Mouse (Mus musculus) lung, embryonic 15.5 days (tissue): ENCODE results near the gene Fgfr2. TPM values are rescaled to one million over a fixed set of nuclear protein-coding genes. Genes with fewer than 3 reads are reported as not detected.

Source experiments
- ATAC-seq: fragments of 200-750 bp; cut with Nextera tagmentation; 2 replicates; pipeline ENCODE4 v1.8.0; 2017; ENCODE audit warnings: moderate number of reproducible peaks, borderline replicate concordance; ENCODE audit not compliant: low FRiP score, low TSS enrichment; ENCODE audit errors: extremely low read depth
- H3K27ac ChIP-seq: fragments of 300-500 bp; sonication (generic); 2 replicates; pipeline ENCODE4 v1.5.1; 2015; ENCODE audit warnings: moderate library complexity, mild to moderate bottlenecking, inconsistent platforms
- H3K27me3 ChIP-seq: fragments of 300-500 bp; sonication (generic); 2 replicates; pipeline ENCODE4 v1.6.1; 2015; ENCODE audit warnings: inconsistent platforms
- H3K36me3 ChIP-seq: fragments of 300-500 bp; sonication (generic); 2 replicates; pipeline ENCODE4 v1.6.1; 2015; ENCODE audit warnings: inconsistent platforms
- H3K4me1 ChIP-seq: fragments of 300-500 bp; sonication (generic); 2 replicates; pipeline ENCODE4 v1.6.1; 2015; ENCODE audit warnings: inconsistent platforms
- H3K4me2 ChIP-seq: fragments of 300-500 bp; sonication (generic); 2 replicates; pipeline ENCODE4 v1.6.1; 2015; ENCODE audit warnings: inconsistent platforms, mild to moderate bottlenecking, moderate library complexity
- H3K4me3 ChIP-seq: fragments of 300-500 bp; sonication (generic); 2 replicates; pipeline ENCODE4 v1.5.1; 2015; ENCODE audit warnings: mild to moderate bottlenecking, inconsistent platforms
- H3K9ac ChIP-seq: fragments of 300-500 bp; sonication (generic); 2 replicates; pipeline ENCODE4 v1.6.1; 2015; ENCODE audit warnings: inconsistent platforms
- H3K9me3 ChIP-seq: fragments of 300-500 bp; sonication (generic); 2 replicates; pipeline ENCODE4 v1.6.1; 2016; ENCODE audit warnings: inconsistent platforms
- WGBS: fragments of 180-500 bp; shearing (Covaris S2); methylation state at CpG from one replicate; pipeline ENCODE4 v1.1.7; 2015; 5-methylcytosine and 5-hydroxymethylcytosine counted together
- polyA plus RNA-seq: library from polyadenylated mRNA; unstranded; fragments of >200 nt; fragmentation: Nextera tagmentation; extraction: Ambion mirVana; gene quantifications from 2 replicates; pipeline ENCODE4 v1.2.1, GENCODE M21; 2015

The Fgfr2 gene
- polyA plus RNA-seq, 1 experiment from 2014 or later: 160 TPM

DNA sequence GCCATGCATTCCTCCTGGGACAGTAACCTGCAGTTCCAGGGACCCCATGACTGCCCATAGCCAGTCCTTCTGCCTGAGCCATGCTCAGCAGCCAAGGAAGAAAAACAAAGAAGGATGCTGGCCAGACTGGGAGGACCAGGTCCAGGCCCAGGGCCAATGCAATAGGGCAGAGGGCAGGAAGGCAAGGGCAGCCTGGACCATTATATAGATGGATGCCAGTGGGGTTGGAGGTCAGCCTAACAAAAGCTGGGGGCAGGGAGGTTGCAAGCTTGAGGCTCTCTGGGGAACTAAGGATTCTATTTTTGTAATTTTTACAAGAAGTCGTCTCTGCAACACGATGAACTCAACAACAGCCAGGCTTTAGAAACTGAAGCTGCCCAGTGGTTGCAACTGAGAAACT, 890.2 kb downstream of the Fgfr2 start:
- Histone ChIP-seq H3K9me3 (no peaks in the 10 kb centered on the region), H3K36me3 (0 out of 2 replicates have a peak, but pooled peaks cover 4% of the 10 kb centered on the region), H3K4me3 (no peak overlapping the region), H3K27me3 (no peaks in the 10 kb centered on the region), H3K9ac (no peak overlapping the region), H3K4me2 (no peak overlapping the region), H3K27ac (no peak overlapping the region), H3K4me1 (peaks cover 15% of the 10 kb centered on the region)
- ATAC-seq: no peak
- 58% methylated on average over 2 of the region's 2 CpGs for WGBS

DNA sequence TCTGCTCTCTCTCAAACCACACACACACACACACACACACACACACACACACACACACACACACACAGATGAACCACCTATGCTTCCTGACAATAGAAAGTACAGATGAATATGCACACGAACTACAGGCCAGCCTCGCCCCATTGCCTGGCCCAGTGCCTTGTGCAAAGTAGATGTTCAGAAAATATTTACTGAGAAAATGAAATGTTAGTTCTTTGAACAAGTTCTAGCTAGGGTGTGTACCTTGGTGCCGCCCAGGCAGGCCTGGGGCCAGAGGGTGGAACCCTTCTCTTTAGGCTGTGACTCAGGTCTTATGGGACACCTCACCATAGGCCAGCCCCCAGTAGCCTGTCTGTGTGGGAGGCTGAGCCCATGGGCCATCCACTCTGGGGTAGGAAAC, 891.7 kb downstream of the Fgfr2 start:
- Histone ChIP-seq H3K9ac (no peak overlapping the region), H3K27me3 (no peaks in the 10 kb centered on the region), H3K27ac (no peak overlapping the region), H3K4me1 (peaks cover 7% of the 10 kb centered on the region), H3K4me2 (no peak overlapping the region), H3K9me3 (no peaks in the 10 kb centered on the region), H3K4me3 (no peak overlapping the region), H3K36me3 (0 out of 2 replicates have a peak, but pooled peaks cover 4% of the 10 kb centered on the region)
- no peak for ATAC-seq
- 76% methylated on average over 3 of the region's 3 CpGs for WGBS

DNA sequence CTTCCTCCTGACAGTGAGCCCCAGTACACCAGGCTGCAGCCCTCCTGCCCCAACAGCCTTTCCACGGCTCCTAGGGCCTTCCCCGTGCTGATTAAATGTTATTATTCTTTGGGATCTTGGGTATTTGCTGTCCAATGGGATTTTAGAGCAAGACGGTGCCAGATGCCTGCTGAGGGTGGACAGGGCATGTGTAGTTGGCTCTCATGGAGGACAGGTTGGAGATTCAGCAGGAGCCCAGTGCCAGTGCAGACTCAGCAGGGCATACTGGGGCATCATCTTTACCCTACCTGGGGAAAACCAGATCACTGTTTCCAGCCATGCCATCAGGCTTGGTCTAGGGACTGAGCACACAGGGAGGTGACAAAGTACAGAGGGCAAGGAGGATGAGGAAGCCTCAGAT, 892.2 kb downstream of the Fgfr2 start:
- Histone ChIP-seq H3K9me3 (no peaks in the 10 kb centered on the region), H3K4me1 (peaks cover 7% of the 10 kb centered on the region), H3K4me2 (no peak overlapping the region), H3K36me3 (0 out of 2 replicates have a peak, but pooled peaks cover 3% of the 10 kb centered on the region), H3K27me3 (no peaks in the 10 kb centered on the region), H3K4me3 (no peak overlapping the region), H3K27ac (no peak overlapping the region), H3K9ac (no peak overlapping the region)
- ATAC-seq: no peak
- 79% methylated on average over 3 of the region's 3 CpGs for WGBS

DNA sequence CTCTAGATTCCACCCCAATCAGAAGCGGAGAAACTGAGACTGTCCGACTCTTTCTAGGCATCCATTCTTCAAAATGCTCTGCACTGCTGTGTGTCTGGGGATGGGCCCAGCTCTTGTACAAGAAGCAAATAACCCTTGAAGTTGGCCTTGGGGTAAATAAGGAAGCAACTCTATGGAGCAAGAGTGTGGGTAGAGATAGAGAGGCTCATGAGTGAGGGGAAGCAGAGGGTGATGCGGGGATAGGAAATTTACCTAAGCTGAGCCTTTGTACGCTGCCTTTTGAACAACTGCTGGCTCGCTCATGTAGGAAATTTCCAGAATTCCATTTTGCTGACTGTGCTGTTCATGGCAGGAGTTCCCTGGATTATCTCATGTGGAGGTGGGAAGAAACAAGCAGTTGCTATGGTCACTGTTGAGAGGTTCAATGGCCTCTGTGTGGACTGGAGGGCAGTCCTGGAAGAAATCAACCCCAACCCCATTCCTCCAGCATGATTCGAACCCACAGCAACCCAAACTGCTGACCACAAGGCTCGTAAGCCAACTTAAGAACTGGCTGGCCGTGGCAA, 896.0 kb downstream of the Fgfr2 start:
- Histone ChIP-seq H3K9ac (no peak overlapping the region), H3K4me1 (peaks cover 13% of the 10 kb centered on the region), H3K9me3 (no peaks in the 10 kb centered on the region), H3K27ac (no peak overlapping the region), H3K4me3 (no peak overlapping the region), H3K4me2 (no peak overlapping the region), H3K27me3 (no peaks in the 10 kb centered on the region), H3K36me3 (no peaks in the 10 kb centered on the region)
- no peak for ATAC-seq
- 75% methylated on average over 8 of the region's 8 CpGs for WGBS

DNA sequence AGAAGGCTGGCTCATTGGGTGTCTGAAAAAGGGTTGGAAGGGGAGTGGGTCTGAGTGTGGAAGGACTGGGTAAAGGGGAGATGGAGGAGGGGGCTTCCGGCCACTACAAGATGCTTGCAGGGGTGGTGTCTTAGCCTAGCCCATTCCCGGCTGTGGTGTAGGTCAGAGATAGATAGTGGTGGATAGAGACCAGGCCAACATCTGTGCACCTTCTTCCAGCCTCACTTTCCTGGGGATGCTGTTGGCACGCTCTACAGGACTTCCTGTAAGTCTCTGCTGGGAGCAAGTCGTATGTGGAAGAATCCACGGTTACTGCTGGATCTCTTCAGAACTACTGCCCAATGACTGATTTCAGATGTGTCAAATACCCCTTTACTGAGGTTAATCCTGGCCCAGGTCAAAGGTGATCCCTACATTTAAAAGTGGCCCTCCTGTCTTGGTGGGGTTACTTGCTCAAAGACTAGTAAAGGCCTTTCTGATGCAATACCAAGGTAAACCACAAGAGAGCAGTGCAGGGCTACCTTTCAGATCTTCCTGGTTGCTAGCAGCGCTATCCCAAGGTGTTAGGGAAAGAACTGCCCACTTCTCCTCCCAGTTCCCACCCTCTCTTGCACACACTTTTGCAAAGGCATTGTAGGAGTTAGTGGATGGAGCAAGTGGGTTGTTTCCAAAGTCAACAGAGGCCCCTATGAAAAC, 896.6 kb downstream of the Fgfr2 start:
- 61% methylated on average over 6 of the region's 6 CpGs for WGBS
- H3K4me2 ChIP-seq: no peak overlapping the region
- no peaks in the 10 kb centered on the region for H3K9me3 ChIP-seq
- H3K4me3 ChIP-seq: no peak overlapping the region
- no peaks in the 10 kb centered on the region for H3K36me3 ChIP-seq
- no peaks in the 10 kb centered on the region for H3K27me3 ChIP-seq
- H3K4me1 ChIP-seq: peaks cover 13% of the 10 kb centered on the region
- no peak overlapping the region for H3K27ac ChIP-seq
- peak; percentile 62; the same call in 1 of the 2 replicates for ATAC-seq
- no peak overlapping the region for H3K9ac ChIP-seq

DNA sequence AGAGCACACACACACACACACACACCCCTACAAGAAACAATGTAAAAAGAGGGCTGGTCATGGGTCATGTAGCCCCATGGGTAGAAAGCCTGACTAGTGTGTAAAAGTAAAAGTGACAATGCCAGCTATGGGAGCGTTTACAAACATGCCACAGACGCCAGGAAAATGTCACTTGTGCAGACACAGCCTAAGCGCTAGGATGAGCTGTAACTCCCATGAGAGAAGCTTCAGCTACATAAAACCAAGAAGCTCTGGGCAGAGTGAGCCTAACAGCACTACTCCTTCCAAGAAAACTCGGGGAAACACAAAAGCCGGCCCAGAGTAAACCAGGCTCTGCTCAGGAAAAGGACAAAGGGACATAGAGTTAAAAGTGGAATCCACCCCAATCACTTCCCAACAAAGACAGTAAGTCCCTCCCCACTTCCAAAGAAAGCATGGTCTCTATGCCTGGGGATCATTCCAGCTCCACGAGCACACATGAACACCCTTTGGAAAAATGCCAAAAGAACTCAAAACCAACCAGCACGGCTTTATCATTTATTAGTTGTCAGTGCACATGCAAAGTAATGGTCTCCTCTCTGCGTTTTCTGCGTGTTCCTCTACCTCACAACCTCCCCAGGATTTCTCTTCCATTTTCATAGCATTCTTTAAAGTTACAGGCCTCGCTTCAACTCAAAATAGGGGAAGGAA, 899.6 kb downstream of the Fgfr2 start:
- Histone ChIP-seq H3K9ac (no peak overlapping the region), H3K4me3 (no peak overlapping the region), H3K9me3 (no peaks in the 10 kb centered on the region), H3K4me1 (peaks cover 13% of the 10 kb centered on the region), H3K4me2 (no peak overlapping the region), H3K36me3 (no peaks in the 10 kb centered on the region), H3K27me3 (no peaks in the 10 kb centered on the region), H3K27ac (no peak overlapping the region)
- 31% methylated on average over 10 of the region's 10 CpGs for WGBS
- ATAC-seq: no peak

DNA sequence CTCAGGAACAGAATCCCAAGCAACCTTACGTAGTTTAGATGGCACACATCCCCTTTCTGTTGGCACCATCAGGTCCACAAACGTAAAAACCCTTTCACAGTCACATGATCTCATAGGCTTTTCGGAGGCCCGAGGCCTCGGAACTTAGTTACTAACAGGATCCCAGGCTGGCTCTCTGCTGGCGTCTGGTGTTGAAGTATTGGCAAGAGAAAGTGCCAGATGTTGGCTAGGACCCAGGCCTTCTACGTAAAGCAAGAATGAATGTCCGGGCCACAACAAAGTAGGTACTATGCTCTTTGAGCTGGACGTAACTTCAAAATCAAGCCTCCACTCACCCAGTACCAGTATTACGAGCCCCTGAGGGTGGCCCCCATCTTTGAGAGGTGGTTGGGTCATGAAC, 909.1 kb downstream of the Fgfr2 start:
- WGBS: 63% methylated on average over 10 of the region's 10 CpGs
- H3K27ac ChIP-seq: no peak overlapping the region
- no peak for ATAC-seq
- no peak overlapping the region for H3K4me2 ChIP-seq
- no peak overlapping the region for H3K4me3 ChIP-seq
- H3K4me1 ChIP-seq: no peaks in the 10 kb centered on the region
- no peaks in the 10 kb centered on the region for H3K36me3 ChIP-seq
- no peaks in the 10 kb centered on the region for H3K9me3 ChIP-seq
- no peaks in the 10 kb centered on the region for H3K27me3 ChIP-seq
- H3K9ac ChIP-seq: no peak overlapping the region

DNA sequence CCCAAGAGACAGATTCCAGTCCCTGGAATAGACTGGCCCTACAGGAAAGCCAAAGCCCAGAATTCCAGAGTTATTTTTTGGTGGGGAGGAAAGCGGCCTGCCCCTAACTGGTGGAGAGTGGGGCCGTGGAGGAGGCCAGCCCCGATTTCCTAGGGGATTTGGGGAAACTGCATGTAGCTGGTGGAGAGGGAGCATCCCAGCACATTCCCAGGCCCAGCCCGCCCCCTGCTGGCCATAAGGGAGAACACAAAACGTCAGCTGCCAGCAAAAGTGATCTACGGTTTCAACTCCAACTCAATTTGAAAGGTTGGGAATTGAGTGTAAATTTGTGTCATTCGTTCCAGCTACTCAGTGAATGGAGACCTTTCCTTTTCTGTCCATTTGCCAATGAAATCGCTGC, 909.7 kb downstream of the Fgfr2 start:
- no peak for ATAC-seq
- Histone ChIP-seq H3K4me1 (no peaks in the 10 kb centered on the region), H3K36me3 (no peaks in the 10 kb centered on the region)

DNA sequence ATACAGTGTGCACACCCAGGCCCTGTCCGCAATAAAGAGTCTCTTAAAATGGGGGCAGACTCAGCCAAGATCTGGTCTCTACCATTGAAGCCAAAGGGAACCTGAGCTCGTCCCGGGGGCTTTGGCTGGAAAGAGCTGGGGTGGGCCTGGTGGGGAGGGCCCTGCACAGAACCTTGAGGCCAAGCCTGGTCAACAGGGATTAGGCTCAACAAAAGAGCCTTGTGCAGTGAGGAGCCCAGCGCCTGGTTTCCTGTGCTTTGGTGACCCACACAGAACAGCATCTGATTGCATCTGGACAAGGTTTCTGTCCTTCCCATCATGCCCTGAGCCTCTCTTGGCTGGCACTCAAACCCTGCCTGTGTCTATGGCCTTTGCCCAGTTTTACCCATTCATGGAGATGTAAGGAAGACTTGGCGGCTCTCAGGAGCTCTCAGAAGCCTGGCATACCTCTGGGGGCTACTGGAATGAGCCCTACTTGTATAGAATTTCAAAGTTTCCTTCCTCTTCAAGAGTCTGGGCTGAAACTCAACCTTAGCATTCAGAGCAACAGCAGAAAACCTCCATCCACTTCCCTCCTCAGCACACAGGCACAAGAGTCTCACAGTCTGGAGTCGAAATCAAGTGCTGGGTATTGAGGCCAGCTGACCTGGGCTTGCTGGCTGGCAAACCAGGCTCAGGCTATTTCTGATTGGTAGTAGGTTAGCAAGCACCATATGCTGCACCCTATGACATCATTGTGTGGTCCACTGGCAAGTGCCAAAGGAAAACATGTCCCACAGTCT, 911.0 kb downstream of the Fgfr2 start:
- H3K9me3 ChIP-seq: no peaks in the 10 kb centered on the region
- ATAC-seq: no peak
- H3K9ac ChIP-seq: no peak overlapping the region
- H3K27ac ChIP-seq: no peak overlapping the region
- H3K36me3 ChIP-seq: no peaks in the 10 kb centered on the region
- no peaks in the 10 kb centered on the region for H3K4me1 ChIP-seq
- WGBS: 79% methylated on average over 6 of the region's 6 CpGs
- H3K4me3 ChIP-seq: no peak overlapping the region
- H3K27me3 ChIP-seq: no peaks in the 10 kb centered on the region
- H3K4me2 ChIP-seq: no peak overlapping the region

More for the DNA sequence above, 909.7 kb downstream of the Fgfr2 start:
- H3K9ac ChIP-seq: no peak overlapping the region
- H3K9me3 ChIP-seq: no peaks in the 10 kb centered on the region
- H3K4me3 ChIP-seq: no peak overlapping the region
- H3K27ac ChIP-seq: no peak overlapping the region
- H3K4me2 ChIP-seq: no peak overlapping the region
- 7% methylated on average over 8 of the region's 8 CpGs for WGBS
- H3K27me3 ChIP-seq: no peaks in the 10 kb centered on the region

DNA sequence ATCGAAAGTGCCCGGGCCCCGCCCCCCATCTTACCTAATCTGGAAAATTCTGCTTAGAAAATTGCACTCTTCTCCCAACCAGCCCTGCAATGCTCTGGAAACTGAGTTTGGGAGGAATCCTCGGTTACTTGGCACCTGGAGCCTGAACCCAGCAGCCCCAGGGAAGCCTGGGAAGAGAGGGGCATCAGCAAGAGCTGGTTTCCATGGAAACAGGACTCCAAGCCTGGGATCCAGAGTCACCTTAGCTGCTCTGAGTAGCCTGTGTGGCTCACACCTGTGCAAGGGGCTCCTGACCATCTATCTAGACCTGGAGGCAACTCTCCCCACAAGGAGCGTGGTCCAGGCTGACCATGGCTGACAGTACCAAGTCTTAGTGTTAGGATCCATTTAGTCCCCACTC, 912.5 kb downstream of the Fgfr2 start:
- H3K27ac ChIP-seq: no peak overlapping the region
- no peaks in the 10 kb centered on the region for H3K36me3 ChIP-seq
- H3K4me3 ChIP-seq: no peak overlapping the region
- H3K9ac ChIP-seq: no peak overlapping the region
- no peaks in the 10 kb centered on the region for H3K9me3 ChIP-seq
- no peaks in the 10 kb centered on the region for H3K27me3 ChIP-seq
- WGBS: 75% methylated on average over 5 of the region's 5 CpGs
- H3K4me1 ChIP-seq: no peaks in the 10 kb centered on the region
- no peak for ATAC-seq
- H3K4me2 ChIP-seq: no peak overlapping the region

DNA sequence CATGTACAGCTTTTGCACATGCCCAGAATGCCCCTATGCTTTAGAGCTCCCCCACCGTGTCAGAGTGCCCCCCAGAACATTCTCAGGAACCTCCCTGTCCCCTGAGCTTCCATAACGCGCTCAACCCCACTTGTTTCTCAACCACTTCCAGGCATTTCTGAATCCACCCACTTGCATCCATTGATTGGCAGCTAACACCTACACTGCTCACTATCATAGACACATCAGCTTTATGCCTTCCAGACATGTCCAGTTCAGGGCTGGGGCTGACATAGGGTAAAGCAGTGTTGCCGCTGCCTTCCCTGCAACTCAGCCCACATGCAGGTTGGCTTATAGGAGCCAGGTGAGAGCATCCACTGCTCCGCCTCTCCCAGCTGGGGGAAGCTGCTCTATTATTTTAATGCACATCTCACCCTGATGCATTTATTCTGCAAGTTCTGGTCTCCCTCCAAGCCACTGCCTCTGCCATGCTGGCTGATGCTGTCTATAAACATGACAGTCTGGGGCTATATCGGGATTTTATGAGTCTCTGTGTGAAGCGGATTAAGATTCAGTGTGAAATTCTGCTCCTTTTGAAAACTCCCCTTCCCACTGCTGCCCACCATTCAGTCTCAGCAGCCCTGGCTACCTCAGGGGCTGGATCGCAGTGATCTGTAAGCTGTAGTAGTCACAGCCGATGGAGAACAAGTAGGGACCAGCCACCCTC, 914.1 kb downstream of the Fgfr2 start:
- no peaks in the 10 kb centered on the region for H3K9me3 ChIP-seq
- no peaks in the 10 kb centered on the region for H3K27me3 ChIP-seq
- no peak for ATAC-seq
- no peak overlapping the region for H3K4me2 ChIP-seq
- no peak overlapping the region for H3K27ac ChIP-seq
- no peak overlapping the region for H3K9ac ChIP-seq
- H3K36me3 ChIP-seq: no peaks in the 10 kb centered on the region
- no peak overlapping the region for H3K4me3 ChIP-seq
- WGBS: 76% methylated on average over 9 of the region's 9 CpGs
- no peaks in the 10 kb centered on the region for H3K4me1 ChIP-seq
